Mouse (Mus musculus) C2C12 (cell line): ENCODE data around the gene Wnt9b.

ENCODE experiments used
- CTCF ChIP-seq: IDR thresholded peaks from one replicate; pipeline ENCODE4 v1.5.1; 2011; ENCODE audit not compliant: control insufficient read depth, insufficient read depth, insufficient read length
- FOSL1 ChIP-seq: IDR thresholded peaks from one replicate; pipeline ENCODE4 v1.8.0; 2011; ENCODE audit warnings: mild to moderate bottlenecking, low read length; ENCODE audit not compliant: poor library complexity, insufficient read depth, severe bottlenecking
- MAX ChIP-seq: IDR thresholded peaks from one replicate; pipeline ENCODE4 v1.6.1; 2011; ENCODE audit warnings: mild to moderate bottlenecking, control low read depth
- MYOD1 ChIP-seq: IDR thresholded peaks from one replicate; pipeline ENCODE4 v1.6.1; 2011; ENCODE audit warnings: low read depth; ENCODE audit not compliant: control insufficient read depth, insufficient read length
- USF1 ChIP-seq: IDR thresholded peaks from one replicate; pipeline ENCODE4 v1.6.1; 2011; ENCODE audit warnings: low read depth, mild to moderate bottlenecking, control low read depth, moderate library complexity

DNA sequence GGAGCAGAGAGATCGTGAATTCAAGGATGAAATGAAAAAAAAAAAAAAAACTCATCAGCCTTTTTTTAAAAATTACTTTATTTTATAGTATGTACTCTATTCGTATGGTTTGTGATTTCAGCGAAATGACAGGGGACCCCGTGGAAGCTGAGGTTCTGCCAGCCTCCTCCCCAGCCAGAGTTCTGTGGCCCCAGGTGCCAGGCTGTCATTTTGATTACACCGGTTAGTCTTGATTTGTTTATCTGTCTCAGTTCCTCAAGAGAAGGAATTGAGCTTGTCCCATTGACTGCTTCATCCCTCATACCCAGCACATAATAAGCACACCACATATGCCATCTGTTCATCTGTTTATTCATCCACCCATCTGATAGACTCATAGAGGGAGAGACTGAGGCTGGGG, 30.2 kb downstream of the Wnt9b start:
- TF ChIP-seq CTCF = no peak
- no peak for TF ChIP-seq USF1
- no peak for TF ChIP-seq MAX
- no peak for TF ChIP-seq MYOD1
- TF ChIP-seq FOSL1 = no peak
